ENCODE assay signal across 23 mouse cellular contexts in the genomic region with DNA sequence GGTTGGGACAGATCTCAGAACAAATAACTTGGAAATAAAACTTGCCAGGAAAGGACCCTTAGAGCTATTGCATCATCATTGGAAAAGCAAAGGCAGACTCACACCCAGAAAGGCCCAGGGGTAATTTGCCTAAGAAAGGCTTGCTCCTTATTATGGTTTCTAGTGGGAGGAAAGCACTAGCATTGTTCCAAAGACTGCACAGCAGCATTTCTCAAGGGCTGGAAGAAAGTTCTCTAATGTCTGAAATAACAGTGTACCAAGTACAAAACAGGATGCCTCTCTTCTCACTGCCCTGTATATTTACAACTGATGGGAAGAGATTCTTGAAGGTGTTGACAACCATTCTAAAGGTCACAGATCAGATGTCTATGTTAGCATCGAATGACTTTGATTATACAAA.
DNase-seq lines count a peak whose midpoint lies in the region; ATAC-seq and TF ChIP-seq lines count a peak whose summit lies in the region.
"Had no signal": no experiment of that assay in that cellular context is flagged by ENCODE, and none has a peak within 500 bp of the region (broad histone marks: within the 10 kb centered on the region; RNA-seq: fewer than 3 reads in every experiment).

No protein-coding gene starts in this region.

- H3K27me3 ChIP-seq in forebrain, embryonic 11.5 days (ENCODE audit: control insufficient read depth, insufficient read depth, low read length): no peaks in the 10 kb centered on the region
- H3K27me3 ChIP-seq in forebrain, postnatal 0 days (ENCODE audit: insufficient read depth, low read length): no peaks in the 10 kb centered on the region
- H3K27me3 ChIP-seq in kidney, embryonic 16.5 days (ENCODE audit: insufficient read depth, low read length): no peaks in the 10 kb centered on the region
- H3K27me3 ChIP-seq in forebrain, embryonic 16.5 days (replicated peaks; ENCODE audit: control insufficient read depth, insufficient read depth, low read length): no peaks in the 10 kb centered on the region
- H3K27me3 ChIP-seq: embryonic facial prominence, embryonic 15.5 days; heart, embryonic 13.5 days; hindbrain, embryonic 15.5 days; Patski had no signal

- no peak overlapping the region for H3K27ac ChIP-seq in forebrain, embryonic 11.5 days (ENCODE audit: low read depth, low read length)
- no peak overlapping the region for H3K27ac ChIP-seq in forebrain, postnatal 0 days (ENCODE audit: low read depth, low read length)
- no peak overlapping the region for H3K27ac ChIP-seq in kidney, embryonic 16.5 days (ENCODE audit: low read length)
- no peak overlapping the region for H3K27ac ChIP-seq in forebrain, embryonic 16.5 days (ENCODE audit: low read length)
- H3K27ac ChIP-seq: embryonic facial prominence, embryonic 15.5 days; gastrocnemius, adult 2 months; heart, embryonic 13.5 days; hindbrain, embryonic 15.5 days had no signal

- no peak for TF ChIP-seq CTCF in forebrain, postnatal 0 days (IDR thresholded peaks at IDR 0.05; ENCODE audit: low read depth)
- TF ChIP-seq CTCF in brain, embryonic 14.5 days (IDR thresholded peaks at IDR 0.05; ENCODE audit: borderline replicate concordance, extremely low read depth, insufficient read depth, insufficient read length): no peak

- H3K9me3 ChIP-seq in forebrain, embryonic 11.5 days (ENCODE audit: control insufficient read depth, low read length): no peaks in the 10 kb centered on the region
- H3K9me3 ChIP-seq in forebrain, postnatal 0 days (ENCODE audit: low read length): no peaks in the 10 kb centered on the region
- H3K9me3 ChIP-seq in kidney, embryonic 16.5 days (ENCODE audit: low read length): no peaks in the 10 kb centered on the region
- no peaks in the 10 kb centered on the region for H3K9me3 ChIP-seq in forebrain, embryonic 16.5 days (ENCODE audit: control insufficient read depth, low read length)
- H3K9me3 ChIP-seq: embryonic facial prominence, embryonic 15.5 days; heart, embryonic 13.5 days; hindbrain, embryonic 15.5 days had no signal

- WGBS in forebrain, embryonic 11.5 days: 91% methylated on average over 1 of the region's 1 CpGs
- WGBS in forebrain, postnatal 0 days: 77% methylated on average over 1 of the region's 1 CpGs
- whole genome bisulfite sequencing in kidney, embryonic 16.5 days: 37% methylated on average over 1 of the region's 1 CpGs
- WGBS in forebrain, embryonic 16.5 days: 78% methylated on average over 1 of the region's 1 CpGs

- ATAC-seq in forebrain, embryonic 11.5 days (replicated peaks; ENCODE audit: low FRiP score): peak; percentile 49; the same call in 1 of the 2 replicates
- no peak for ATAC-seq in forebrain, postnatal 0 days
- ATAC-seq in kidney, embryonic 16.5 days (ENCODE audit: low FRiP score, low TSS enrichment): 0 out of 2 replicates have a peak, but pooled peaks have one; percentile 19
- peak; percentile 37; the same call in 1 of the 2 replicates for ATAC-seq in forebrain, embryonic 16.5 days
- ATAC-seq: inflammation-experienced regulatory T-cells, adult 6 months; intestine, postnatal 0 days; Patski had no signal

- no peak overlapping the region for H3K9ac ChIP-seq in forebrain, embryonic 11.5 days (ENCODE audit: low read length)
- no peak overlapping the region for H3K9ac ChIP-seq in forebrain, postnatal 0 days
- H3K9ac ChIP-seq in kidney, embryonic 16.5 days (replicated peaks; ENCODE audit: low read length): no peak overlapping the region
- no peak overlapping the region for H3K9ac ChIP-seq in forebrain, embryonic 16.5 days (replicated peaks; ENCODE audit: low read depth, low read length)
- H3K9ac ChIP-seq: embryonic facial prominence, embryonic 15.5 days; heart, embryonic 13.5 days; hindbrain, embryonic 15.5 days had no signal

- no peak overlapping the region for H3K4me2 ChIP-seq in forebrain, embryonic 11.5 days (ENCODE audit: low read depth, low read length, severe bottlenecking)
- H3K4me2 ChIP-seq in forebrain, postnatal 0 days (ENCODE audit: low read depth): no peak overlapping the region
- no peak overlapping the region for H3K4me2 ChIP-seq in kidney, embryonic 16.5 days (replicated peaks; ENCODE audit: low read depth, low read length)
- no peak overlapping the region for H3K4me2 ChIP-seq in forebrain, embryonic 16.5 days (ENCODE audit: low read length)
- H3K4me2 ChIP-seq: embryonic facial prominence, embryonic 15.5 days; heart, embryonic 13.5 days; hindbrain, embryonic 15.5 days had no signal

- no peak overlapping the region for H3K4me3 ChIP-seq in forebrain, embryonic 11.5 days (ENCODE audit: low read depth, low read length)
- no peak overlapping the region for H3K4me3 ChIP-seq in forebrain, postnatal 0 days (ENCODE audit: low read depth, low read length)
- H3K4me3 ChIP-seq in kidney, embryonic 16.5 days (ENCODE audit: low read length): no peak overlapping the region
- H3K4me3 ChIP-seq in forebrain, embryonic 16.5 days (replicated peaks; ENCODE audit: low read length): no peak overlapping the region
- H3K4me3 ChIP-seq: embryonic facial prominence, embryonic 15.5 days; erythroblast, embryonic 14.5 days; gastrocnemius, adult 2 months; heart, embryonic 13.5 days; hindbrain, embryonic 15.5 days had no signal

- no peak for TF ChIP-seq POLR2A in brain, embryonic 14.5 days (IDR thresholded peaks at IDR 0.05; ENCODE audit: borderline replicate concordance, extremely low read depth, insufficient read depth, insufficient read length, poor library complexity, severe bottlenecking)

- no peaks in the 10 kb centered on the region for H3K36me3 ChIP-seq in forebrain, embryonic 11.5 days (ENCODE audit: control insufficient read depth, insufficient read depth, low read length)
- H3K36me3 ChIP-seq in forebrain, postnatal 0 days (ENCODE audit: insufficient read depth): no peaks in the 10 kb centered on the region
- H3K36me3 ChIP-seq in kidney, embryonic 16.5 days (ENCODE audit: insufficient read depth, low read length): no peaks in the 10 kb centered on the region
- no peaks in the 10 kb centered on the region for H3K36me3 ChIP-seq in forebrain, embryonic 16.5 days (ENCODE audit: control insufficient read depth, insufficient read depth)
- H3K36me3 ChIP-seq: embryonic facial prominence, embryonic 15.5 days; heart, embryonic 13.5 days; hindbrain, embryonic 15.5 days had no signal

- no peaks in the 10 kb centered on the region for H3K4me1 ChIP-seq in forebrain, embryonic 11.5 days (replicated peaks; ENCODE audit: control insufficient read depth, insufficient read depth, low read length)
- H3K4me1 ChIP-seq in forebrain, postnatal 0 days (ENCODE audit: insufficient read depth): no peaks in the 10 kb centered on the region
- H3K4me1 ChIP-seq in kidney, embryonic 16.5 days (ENCODE audit: insufficient read depth, low read length): no peaks in the 10 kb centered on the region
- no peaks in the 10 kb centered on the region for H3K4me1 ChIP-seq in forebrain, embryonic 16.5 days (replicated peaks; ENCODE audit: control insufficient read depth, insufficient read depth, low read length)
- H3K4me1 ChIP-seq: embryonic facial prominence, embryonic 15.5 days; heart, embryonic 13.5 days; hindbrain, embryonic 15.5 days had no signal

- DNase-seq in forebrain, embryonic 11.5 days (ENCODE audit: low spot score): no peak
- DNase-seq in forebrain, postnatal 0 days: no peak
- DNase-seq in kidney, postnatal 4 days: no peak
- peak; percentile 72 for DNase-seq in brain, embryonic 14.5 days (ENCODE audit: low read depth)
- no peak for DNase-seq in spleen, adult 12 weeks (ENCODE audit: low spot score)
- no peak for DNase-seq in embryo, embryonic 11 days
- DNase-seq: adrenal gland, postnatal 10 days; B cell, adult 2 months; cerebellum, adult 18-20 months; cerebellum, adult 9-11 months; gastrocnemius, adult 2 months; gastrocnemius, postnatal 36 days; heart, adult 11 months; heart, postnatal 36 days had no signal
